Mouse (Mus musculus): ENCODE data around the gene Dlgap1.

Dlgap1 gene

DNA sequence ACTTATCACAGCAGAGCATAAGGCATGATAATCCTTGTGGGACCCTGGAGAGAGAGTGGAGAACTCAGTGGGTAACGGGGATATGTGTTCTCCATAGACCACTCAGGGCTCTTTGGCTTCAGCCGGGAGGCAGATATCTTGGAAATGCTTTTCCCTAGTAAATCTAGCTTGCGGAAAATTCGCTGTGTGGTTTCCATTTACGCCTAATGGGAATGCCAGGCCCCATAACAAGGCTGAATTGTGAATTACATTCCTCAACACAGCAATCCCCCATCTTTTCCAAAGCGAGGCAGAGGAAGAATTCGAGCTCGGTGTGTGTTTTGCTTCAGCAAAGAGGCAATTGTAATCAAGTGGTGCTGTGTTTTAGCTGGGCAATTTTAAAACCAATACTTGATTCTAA, 372.4 kb downstream of the Dlgap1 start:
- DNase-seq (ENCODE audit: low read depth, low spot score), result peak; percentile 68

DNA sequence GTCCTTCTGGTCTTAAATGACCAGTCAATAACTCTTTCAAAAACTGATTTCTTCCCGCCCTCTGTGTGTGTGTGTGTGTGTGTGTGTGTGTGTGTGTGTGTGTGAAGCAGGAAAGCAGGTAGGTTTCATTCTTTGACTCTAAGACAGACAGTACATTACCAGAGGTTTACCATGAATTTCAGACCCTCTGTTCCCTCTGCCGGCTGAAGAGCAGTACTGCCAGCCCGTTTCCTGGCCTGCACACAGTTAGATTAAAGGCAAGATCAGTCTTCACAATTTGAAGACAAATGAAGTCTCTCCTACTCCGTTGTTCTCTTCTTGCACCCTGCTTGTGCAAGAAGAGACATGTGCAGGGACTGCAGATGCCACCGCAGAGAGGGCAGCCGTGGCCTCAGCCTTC, 373.0 kb downstream of the Dlgap1 start:
- DNase-seq (ENCODE audit: low read depth, low spot score), result no peak

DNA sequence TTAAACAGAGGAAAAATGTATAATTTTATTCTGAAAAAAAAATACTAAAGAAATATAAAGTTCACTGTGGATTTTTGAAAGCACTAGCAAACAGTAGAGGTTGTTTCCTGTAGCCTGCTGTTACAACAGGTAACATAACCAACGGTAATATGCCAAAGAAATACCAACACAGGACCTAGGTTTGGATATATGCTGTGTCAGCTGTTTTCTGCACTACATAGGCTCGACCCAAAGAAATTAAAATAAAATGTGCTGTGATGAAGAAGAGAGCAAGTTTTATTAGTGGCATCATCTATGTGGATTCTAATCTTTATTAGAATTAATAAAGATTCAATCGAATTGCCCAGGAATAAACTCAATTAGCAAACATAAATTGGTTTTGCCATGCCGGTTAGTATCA, 378.5 kb downstream of the Dlgap1 start:
- no peak for DNase-seq (ENCODE audit: low read depth, low spot score)

DNA sequence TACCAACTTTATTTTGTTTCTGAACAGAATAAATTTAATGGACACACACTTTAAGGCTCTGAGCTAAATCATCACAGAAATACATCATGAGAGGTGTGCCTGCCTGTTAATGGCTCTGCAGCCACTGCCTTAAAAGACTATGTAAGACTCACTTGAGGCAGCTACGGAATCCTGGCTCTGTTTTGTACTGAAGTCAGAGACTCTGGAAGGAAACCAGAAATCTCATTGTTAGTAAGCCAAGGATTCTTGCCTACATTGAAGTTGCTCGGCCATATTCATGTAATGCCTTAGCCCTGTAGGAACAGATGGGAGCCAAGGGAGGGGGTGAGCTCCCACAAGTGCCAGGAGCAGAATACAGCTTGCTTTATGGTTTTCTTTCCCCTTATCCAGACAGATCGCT, 394.7 kb downstream of the Dlgap1 start:
- DNase-seq (ENCODE audit: low read depth, low spot score), result no peak

DNA sequence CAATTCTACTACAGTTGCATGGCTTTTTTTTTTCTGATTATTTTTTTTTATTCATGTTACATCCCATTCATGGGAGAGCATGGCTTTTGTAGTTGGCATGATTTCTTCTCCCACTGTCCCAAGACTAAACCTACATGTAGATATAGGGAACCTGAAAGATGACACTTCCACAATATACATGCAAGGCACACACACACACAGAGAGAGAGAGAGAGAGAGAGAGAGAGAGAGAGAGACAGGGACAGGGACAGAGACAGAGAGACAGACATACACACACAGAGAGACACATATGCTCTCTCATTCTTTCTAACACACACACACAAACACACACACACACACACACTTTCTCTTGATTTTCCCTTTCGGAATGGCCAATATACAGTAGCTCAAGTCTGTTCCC, 395.1 kb downstream of the Dlgap1 start:
- DNase-seq (ENCODE audit: low read depth, low spot score), result no peak

DNA sequence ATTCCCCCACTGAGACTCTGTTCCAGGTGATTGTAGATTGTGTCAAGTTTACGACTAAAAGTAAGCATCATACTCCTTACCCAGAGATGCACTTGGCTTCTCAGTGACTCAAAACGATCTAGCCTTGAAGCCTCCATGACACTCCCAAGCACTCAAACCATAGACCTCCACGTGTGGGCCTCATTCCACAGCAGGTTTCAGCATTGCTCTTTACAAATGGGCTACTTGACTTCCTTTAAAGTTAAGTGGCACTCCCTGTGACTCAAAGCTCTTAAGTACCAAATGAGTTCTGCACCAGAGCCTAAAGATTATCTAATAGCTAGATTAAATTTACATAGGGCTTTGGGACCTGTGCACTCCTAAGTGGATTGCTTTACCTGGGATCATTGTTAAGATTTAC, 400.3 kb downstream of the Dlgap1 start:
- DNase-seq (ENCODE audit: low read depth, low spot score), result no peak

DNA sequence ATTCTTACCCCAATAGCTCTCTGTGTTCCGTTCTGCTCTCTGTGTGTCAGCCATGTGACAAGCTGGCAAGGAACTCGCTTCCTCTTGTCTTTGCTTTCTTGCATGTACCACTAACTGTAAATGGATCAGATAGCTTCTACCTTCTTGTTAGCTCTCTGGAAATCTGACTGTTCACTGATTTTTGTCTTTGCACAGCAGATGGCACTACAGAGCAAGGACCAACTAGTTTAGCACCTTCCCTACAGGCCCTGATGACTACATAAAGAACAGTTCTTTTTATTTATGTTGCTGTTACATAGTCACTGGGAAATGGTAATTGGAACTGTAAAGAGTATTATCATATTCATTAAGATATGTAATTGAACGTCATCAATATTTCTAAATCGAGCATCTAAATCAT, 408.1 kb downstream of the Dlgap1 start:
- peak; percentile 23 for DNase-seq (ENCODE audit: low read depth, low spot score)

DNA sequence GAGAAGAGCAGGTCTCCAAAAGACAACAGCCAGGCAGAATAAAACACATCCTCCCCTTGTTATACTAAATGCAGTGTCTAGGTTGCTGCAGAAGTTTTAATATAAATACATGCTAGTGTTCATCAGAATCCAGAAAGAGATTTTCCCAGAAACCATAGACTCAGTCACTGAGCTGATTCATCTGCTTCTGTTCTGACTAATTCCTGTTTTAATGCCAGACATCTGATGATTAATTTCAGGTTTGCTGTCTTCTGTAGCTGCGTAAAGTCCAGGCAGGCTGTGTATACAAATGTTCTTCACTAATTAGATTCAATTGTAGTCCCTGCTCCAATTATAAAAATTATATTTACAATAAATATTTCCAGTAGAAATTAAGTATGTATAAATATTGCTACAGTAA, 419.6 kb downstream of the Dlgap1 start:
- DNase-seq (ENCODE audit: low read depth, low spot score), result no peak

DNA sequence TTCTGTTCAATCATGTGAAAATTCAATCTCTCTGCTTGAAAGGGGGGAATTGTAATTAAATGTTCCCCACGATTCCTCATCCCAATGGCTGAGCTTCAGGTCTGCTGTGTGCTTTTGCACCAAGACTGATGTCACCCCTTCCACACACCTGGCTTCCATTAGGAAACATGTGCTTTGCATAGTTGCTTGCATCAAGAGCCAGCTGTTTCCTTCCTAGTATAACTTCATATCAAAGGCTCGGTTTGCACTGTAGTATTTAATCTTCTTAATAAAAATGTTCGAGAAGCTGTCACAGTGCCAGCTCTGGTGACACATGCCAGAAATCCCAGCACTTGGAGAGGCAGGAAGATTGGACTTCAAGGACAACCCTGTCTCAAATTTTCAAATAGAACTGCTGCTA, 428.3 kb downstream of the Dlgap1 start:
- DNase-seq (ENCODE audit: low read depth, low spot score), result peak; percentile 89

DNA sequence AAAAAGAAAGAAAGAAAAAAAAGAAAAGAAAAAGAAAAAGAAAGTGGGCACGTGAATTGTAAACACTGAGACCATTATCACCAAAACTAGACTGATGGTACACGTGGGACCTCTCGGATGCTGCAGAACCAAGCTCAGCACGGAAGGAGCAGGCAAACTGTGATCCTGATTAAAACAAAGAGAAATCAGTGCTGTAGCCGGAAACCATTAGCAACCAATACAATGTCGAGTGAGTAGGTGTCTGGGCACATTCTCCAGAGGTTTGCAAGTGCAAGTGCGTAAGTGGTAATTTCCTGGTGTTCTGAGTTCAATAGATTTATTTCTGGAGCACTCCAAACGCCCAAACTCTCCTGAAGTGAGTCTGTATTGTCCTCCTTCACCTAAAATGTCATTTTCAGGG, 428.8 kb downstream of the Dlgap1 start:
- peak; percentile 66 for DNase-seq (ENCODE audit: low read depth, low spot score)

DNA sequence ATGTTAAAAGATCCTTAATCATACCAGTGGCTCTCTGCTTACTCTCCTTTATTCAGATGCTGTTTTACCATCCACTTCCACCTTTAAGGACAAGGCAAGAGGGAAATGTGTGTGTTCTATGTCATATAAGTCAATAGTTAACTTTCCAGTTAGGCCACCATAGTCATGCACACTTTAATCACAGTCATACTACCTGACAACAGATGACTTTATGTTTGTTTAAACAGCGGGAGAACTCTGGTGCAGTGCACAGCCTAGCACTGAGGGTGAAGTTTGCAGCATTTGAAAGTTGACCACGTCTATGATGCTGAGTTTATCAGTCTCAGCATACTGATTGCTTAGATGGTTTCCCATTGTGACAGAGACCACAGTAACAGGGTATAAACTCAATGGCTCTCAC, 433.0 kb downstream of the Dlgap1 start:
- no peak for DNase-seq (ENCODE audit: low read depth, low spot score)

DNA sequence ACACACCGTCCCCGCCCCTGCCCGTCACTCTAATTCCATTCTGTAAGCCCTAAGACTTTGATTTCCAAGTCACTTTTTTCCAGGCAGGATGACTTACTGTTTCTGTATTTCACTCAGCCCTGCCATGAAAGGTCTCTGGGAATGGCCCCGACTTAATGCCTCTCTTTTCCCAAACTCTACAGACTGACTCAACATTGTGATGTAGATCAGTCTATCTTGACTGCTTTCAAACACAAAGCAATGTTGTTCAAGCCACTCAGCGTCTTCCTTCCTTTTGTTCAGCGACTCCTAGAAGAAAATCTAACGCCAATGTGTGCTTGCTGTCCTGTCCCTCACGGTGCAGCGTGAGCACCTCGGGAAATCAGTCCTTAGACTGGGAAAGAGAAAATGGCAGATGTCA, 434.9 kb downstream of the Dlgap1 start:
- DNase-seq (ENCODE audit: low read depth, low spot score), result no peak

DNA sequence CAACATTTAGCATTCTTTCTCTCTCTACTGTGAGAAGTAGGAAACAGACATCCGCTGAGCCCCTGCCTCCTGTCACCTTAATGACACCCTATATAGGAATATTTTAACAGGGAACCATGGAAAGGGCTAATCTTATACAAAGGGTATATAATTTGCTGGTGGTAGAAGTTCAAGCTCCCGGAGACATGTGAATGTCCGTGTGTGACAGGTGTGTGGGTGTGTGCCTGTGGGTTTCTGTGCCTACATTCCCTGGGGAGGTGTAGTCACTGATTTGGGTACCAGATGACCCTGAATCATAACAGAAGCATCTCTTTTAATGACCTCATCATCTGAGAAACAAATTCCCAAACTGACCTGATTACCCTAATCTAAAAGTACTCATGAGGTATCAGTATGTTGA, 445.3 kb downstream of the Dlgap1 start:
- DNase-seq (ENCODE audit: low read depth, low spot score), result no peak

DNA sequence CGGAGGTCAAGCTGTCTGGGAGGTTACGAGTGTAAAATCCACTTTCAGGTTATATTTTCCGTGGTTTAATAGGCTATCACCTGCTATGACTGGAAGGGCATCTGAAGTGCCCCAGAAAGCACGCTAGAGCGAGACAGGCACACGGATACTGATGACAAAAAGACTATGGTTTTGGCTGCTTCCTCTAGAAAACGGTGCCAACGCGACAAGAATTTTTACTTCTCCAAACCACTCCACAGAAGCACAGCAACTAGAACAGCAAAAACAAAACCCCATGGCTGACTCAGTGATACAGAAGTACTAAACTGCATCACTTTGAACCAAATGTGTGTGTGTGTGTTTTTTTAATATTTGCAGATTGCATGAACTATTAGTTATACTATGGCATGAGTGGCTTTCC, 459.0 kb downstream of the Dlgap1 start:
- DNase-seq (ENCODE audit: low read depth, low spot score), result no peak

DNA sequence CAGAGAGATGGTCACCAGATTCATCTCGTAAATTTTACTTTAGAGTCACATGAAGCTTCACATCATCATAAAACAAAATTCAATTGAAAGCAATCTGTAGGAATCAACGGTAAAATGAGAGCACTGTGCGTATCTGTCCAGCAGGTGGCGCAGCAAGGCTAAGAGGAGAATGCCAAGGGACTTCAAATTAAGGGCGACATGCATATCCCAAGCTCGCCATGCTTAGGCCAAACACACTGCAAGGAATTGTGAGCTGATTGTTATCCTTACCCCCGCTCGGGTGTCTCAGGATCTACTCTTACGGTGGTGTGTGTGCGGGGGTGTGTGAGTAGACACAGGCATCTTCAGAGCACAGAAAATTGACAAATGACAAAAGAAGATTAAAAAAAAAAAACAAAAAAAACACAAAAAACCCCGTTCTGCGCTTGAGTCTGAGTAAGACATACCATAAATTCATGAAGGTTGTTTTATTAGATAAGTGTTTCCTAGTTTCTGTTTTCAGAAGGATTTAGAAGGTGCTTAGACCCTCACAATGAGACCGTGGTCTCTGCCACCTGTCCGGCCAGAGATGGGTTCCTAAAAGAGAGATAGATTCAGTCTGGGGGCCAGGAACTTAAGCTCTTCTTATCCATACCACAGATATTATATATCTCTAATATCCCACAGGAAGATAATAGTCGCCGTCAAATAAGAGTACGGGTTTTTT, 461.0 kb downstream of the Dlgap1 start:
- DNase-seq (ENCODE audit: low read depth, low spot score), result peak; percentile 82

DNA sequence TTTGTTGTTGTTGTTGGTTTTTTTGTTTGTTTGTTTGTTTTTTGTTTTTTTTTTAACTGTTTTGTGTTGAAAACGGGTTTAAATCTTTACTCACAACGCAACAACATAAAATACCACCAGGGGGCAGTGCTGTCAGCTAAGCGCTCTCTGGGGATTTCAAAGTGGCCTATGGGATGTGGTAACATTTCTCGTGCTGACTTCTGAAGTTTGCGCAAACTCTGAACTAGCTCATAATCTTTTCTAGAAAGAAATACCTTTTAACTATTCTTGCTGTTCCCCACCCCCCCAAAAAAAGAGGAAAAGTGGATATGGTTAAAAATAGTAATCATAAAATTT, 461.5 kb downstream of the Dlgap1 start:
- DNase-seq (ENCODE audit: low read depth, low spot score), result peak; percentile 65

DNA sequence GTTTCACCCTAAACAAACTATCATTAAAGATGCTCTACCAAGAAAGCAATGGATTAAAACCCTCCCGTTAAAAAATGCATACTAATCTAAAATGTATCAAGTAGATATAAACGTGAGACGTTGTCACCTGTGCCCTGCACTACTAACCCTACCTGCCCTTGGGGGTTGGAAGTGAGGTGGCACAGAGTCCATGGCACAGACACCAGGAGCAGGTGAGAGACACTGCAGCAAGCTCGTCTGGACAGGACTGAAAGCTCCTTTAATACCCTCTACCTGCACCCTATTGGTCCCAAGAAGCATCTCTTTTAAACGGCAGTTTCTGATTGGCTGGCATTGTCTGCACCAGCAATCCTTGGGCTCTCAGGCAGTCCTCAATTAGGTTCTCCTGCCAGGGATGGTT, 464.0 kb downstream of the Dlgap1 start:
- no peak for DNase-seq (ENCODE audit: low read depth, low spot score)

DNA sequence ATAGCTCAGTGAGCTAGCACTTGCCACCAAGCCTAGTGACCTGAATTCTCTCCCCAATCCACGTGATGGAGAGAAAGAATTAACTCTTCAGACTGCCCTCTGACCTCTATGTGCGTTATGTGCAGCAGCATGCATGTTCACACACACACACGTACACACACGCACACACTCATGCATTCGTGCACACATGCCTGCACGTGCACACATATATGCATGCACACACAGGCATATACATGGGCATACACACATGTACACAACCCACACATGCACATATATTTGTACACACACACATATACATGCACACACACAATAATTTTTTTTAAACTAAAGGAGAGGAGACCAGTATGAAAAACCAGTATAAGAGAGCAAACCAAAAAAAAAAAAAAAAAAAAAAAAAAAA, 465.7 kb downstream of the Dlgap1 start:
- no peak for DNase-seq (ENCODE audit: low read depth, low spot score)

DNA sequence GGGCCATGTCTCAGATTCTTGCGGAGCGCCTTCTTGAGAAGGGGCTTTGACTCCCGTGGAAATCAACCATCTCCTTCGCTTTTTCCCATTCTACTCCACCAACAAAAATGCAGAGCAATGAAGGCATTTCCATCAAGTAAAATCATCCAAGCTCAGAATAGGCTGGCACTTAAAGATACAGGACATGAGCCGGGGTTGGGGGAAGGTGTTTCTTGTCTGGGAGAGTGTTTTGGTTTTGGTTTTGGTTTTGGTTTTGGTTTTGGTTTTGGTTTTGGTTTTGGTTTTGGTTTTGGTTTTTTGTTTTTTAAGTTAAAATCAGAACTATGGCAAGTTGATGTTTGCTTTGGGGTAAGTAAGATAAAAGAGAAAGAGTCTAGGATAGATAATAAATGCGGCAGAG, 466.7 kb downstream of the Dlgap1 start:
- DNase-seq (ENCODE audit: low read depth, low spot score), result no peak

DNA sequence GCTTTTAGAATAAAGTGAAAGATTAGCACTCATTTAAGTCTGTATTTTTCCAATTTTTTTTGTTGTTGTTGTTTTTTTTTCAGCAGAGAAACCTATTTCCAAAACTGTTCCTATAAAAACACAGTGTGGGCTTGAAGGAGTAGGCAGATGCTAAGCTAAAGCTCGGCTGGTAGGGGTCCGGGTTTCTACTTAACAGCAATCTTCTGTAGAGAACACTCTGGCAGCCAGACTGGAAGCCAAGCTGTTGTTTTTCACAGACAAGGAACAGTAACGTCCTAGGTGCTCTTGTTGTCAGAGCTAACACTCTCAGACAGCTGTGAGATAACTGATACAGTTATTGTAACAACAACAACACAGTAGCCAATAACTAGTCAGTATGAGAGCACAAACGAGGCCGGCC, 468.4 kb downstream of the Dlgap1 start:
- DNase-seq (ENCODE audit: low read depth, low spot score), result no peak

DNA sequence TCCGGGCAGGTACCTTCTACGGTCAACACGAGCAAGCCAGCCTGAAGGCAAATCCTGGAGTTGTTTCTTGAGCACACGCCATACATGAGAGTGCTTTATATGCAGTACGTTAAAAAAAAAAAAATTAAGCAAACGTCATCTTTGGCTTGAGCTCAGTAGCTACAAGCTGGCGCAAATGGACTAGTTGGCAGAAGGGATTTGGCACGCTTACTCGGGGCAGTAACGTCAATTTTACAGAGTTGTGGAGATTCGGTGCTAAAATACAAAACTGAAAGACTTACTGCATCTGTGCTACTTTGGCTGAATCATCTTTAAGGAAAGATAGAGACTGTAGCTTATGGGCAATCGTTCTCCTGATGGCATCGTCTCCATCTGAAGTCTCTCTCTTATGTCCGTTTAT, 474.1 kb downstream of the Dlgap1 start:
- no peak for DNase-seq (ENCODE audit: low read depth, low spot score)

DNA sequence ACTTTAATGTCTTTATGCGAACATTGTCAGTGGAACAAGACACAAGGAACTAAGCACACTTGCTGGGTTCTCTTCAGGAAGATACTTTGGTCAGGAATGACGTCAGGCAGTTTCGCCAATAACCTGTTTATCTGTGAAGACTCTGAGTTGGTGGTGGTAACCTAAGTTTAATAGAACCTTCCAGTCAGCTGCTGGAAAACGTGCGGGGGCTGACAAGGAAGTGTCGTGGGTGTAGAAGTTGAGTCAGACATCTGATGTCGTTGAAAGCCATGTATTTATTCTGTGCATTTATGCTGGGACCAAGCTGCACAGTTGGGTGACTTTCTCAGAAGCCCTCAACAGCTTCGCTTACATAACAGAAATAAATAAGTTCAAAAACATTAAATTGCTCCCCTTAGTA, 477.6 kb downstream of the Dlgap1 start:
- no peak for DNase-seq (ENCODE audit: low read depth, low spot score)

DNA sequence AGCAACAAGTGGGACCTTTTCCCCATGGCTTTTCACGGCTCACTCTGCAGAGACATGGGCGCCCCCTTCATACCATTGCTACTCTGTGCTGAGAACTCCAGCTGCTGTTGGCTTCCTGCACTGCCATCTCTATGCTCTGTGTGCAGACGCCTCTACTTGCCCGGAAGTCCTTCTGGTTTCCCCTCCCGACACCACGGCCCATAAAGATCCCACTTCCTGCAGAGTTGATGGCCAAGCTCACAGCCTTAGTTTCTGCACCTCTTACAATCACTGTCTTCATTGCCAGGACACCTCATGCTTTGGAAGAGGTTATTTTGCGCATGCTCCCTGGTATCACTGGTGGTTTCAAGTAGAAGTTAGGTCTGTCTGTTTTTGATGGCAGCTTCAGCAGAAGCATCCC, 486.2 kb downstream of the Dlgap1 start:
- DNase-seq (ENCODE audit: low read depth, low spot score), result no peak

DNA sequence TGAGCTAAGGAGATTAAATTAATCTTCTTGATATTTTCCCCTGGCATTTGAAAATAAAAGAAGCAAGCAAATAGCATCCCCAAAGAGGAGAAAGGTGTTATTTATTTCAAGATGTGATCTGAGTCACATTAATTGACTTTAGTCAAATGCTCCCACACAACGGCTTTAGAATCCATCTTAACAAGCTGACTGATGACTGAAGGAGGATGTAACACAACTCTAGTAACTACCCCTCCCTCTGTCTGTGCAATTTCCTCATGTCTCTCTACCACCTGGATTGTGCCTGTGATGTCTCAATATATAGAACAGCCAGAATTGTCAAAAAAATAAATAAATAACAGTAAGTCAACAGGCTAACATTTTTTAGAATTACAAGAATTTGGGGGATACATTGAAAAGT, 488.2 kb downstream of the Dlgap1 start:
- DNase-seq (ENCODE audit: low read depth, low spot score), result no peak
